Mouse (Mus musculus): Measurements from ENCODE around the gene Erap1.
"Not testable (repeated sequence)": the region's sequence is repeated elsewhere in the genome, so short reads cannot be mapped to it uniquely, and the experiment has no call there.

GRCm38 (mm10) chr13:74591828-74592227 is 47.5 kb upstream of the Erap1 start:
- not testable (repeated sequence) for TF ChIP-seq CTCF, EP300 (IDR thresholded peaks at IDR 0.05; ENCODE audit: low read depth)

Measured in liver, embryonic 14.5 days (tissue).